Mouse (Mus musculus) midbrain, embryonic 16.5 days (tissue): ENCODE data around the gene Cd5. TPM values are rescaled to one million over a fixed set of nuclear protein-coding genes. Genes with fewer than 3 reads are reported as not detected.

Experiments
- polyA plus RNA-seq: library from polyadenylated mRNA; unstranded; fragments of >200 nt; fragmentation: Nextera tagmentation; extraction: Ambion mirVana; gene quantifications from 2 replicates; pipeline ENCODE4 v1.2.1, GENCODE M21; 2015

Cd5 gene
- polyA plus RNA-seq, 1 experiment from 2014 or later: 0.48 TPM

Other genes starting within 250 kb of the Cd5 start
- 55.9 and 56.0 TPM in 2 replicates for gene Cpsf7, start 213.7 kb downstream of the Cd5 start, polyA plus RNA-seq
- 60.2 and 62.7 TPM in 2 replicates for gene Sdhaf2, start 212.9 kb downstream of the Cd5 start, polyA plus RNA-seq
- 52.0 and 52.3 TPM in 2 replicates for gene Tmem216, start 182.8 kb downstream of the Cd5 start, polyA plus RNA-seq
- 24.5 and 26.4 TPM in 2 replicates for gene Cyb561a3, start 161.8 kb downstream of the Cd5 start, polyA plus RNA-seq
- gene Tmem138, start 161.6 kb downstream of the Cd5 start, polyA plus RNA-seq: 37.8 TPM in 2 replicates
- gene Ddb1, start 133.7 kb downstream of the Cd5 start, polyA plus RNA-seq: 218 and 234 TPM in 2 replicates
- 24.6 and 25.4 TPM in 2 replicates for gene Tkfc, start 133.3 kb downstream of the Cd5 start, polyA plus RNA-seq
- gene Vwce, start 104.8 kb downstream of the Cd5 start, polyA plus RNA-seq: 1.1 and 2.0 TPM in 2 replicates
- gene Pga5, start 60.9 kb downstream of the Cd5 start, polyA plus RNA-seq: not detected in 2 replicates
- gene Vps37c, start 50.3 kb downstream of the Cd5 start, polyA plus RNA-seq: 28.6 and 31.2 TPM in 2 replicates
- gene Cd6, start 91.1 kb upstream of the Cd5 start, polyA plus RNA-seq: 0.06 TPM in 1 of 2 replicates, not detected in the other
- 0.27 and 0.30 TPM in 2 replicates for gene Slc15a3, start 100.7 kb upstream of the Cd5 start, polyA plus RNA-seq
- gene Tmem132a, start 130.9 kb upstream of the Cd5 start, polyA plus RNA-seq: 242 and 267 TPM in 2 replicates
- gene Tmem109, start 143.0 kb upstream of the Cd5 start, polyA plus RNA-seq: 47.0 TPM in 2 replicates
- 38.9 and 40.1 TPM in 2 replicates for gene Prpf19, start 156.2 kb upstream of the Cd5 start, polyA plus RNA-seq
- 0.58 and 0.89 TPM in 2 replicates for gene Zp1, start 181.6 kb upstream of the Cd5 start, polyA plus RNA-seq
- gene Ptgdr2, start 198.2 kb upstream of the Cd5 start, polyA plus RNA-seq: 0.09 and 0.14 TPM in 2 replicates
- 12.8 and 13.5 TPM in 2 replicates for gene Ccdc86, start 210.3 kb upstream of the Cd5 start, polyA plus RNA-seq
- gene Ms4a10, start 235.7 kb upstream of the Cd5 start, polyA plus RNA-seq: not detected in 2 replicates